Mouse (Mus musculus) fat pad, adult 2 months (tissue): Measurements from ENCODE around the gene Zbtb25.
A peak's percentile ranks its signal among the peaks of the same experiment; 100 is the strongest.

Experiments used
- DNase-seq: peaks from one replicate; pipeline ENCODE4 v3.0.0-alpha.2; 2011; ENCODE audit warnings: low read depth, low spot score; ENCODE audit errors: extremely low read depth

The Zbtb25 gene

GRCm38 (mm10) chr12:76345759-76346455 lies 23.5 kb downstream of the Zbtb25 start:
- DNase-seq, result no peak

GRCm38 (mm10) chr12:76341080-76341479 lies 28.3 kb downstream of the Zbtb25 start:
- no peak for DNase-seq

GRCm38 (mm10) chr12:76336111-76336965 lies 33.1 kb downstream of the Zbtb25 start:
- DNase-seq, result no peak

GRCm38 (mm10) chr12:76335641-76336040 lies 33.8 kb downstream of the Zbtb25 start:
- no peak for DNase-seq

- no peak for DNase-seq
These were observed 35.7 kb downstream of the Zbtb25 start for GRCm38 (mm10) chr12:76333688-76334087.

- no peak for DNase-seq
These were observed 40.6 kb downstream of the Zbtb25 start for GRCm38 (mm10) chr12:76328567-76329354.

GRCm38 (mm10) chr12:76326437-76327220 lies 42.8 kb downstream of the Zbtb25 start:
- no peak for DNase-seq

- DNase-seq, result no peak
These were observed 44.5 kb downstream of the Zbtb25 start, which contains the start of gene Akap5 for GRCm38 (mm10) chr12:76324679-76325431. Gene Akap5, plus strand, starts transcription at chr12:76324891.

GRCm38 (mm10) chr12:76318282-76319212 lies 50.9 kb downstream of the Zbtb25 start:
- no peak for DNase-seq

GRCm38 (mm10) chr12:76311951-76312350 lies 57.5 kb downstream of the Zbtb25 start:
- DNase-seq, result peak; percentile 10

- DNase-seq, result peak; percentile 49
These were observed 58.2 kb downstream of the Zbtb25 start for GRCm38 (mm10) chr12:76311227-76311626.

GRCm38 (mm10) chr12:76310633-76311032 lies 58.8 kb downstream of the Zbtb25 start:
- DNase-seq, result no peak

- DNase-seq, result no peak
These were observed 59.4 kb downstream of the Zbtb25 start for GRCm38 (mm10) chr12:76310007-76310406.

GRCm38 (mm10) chr12:76308436-76308835 lies 61.0 kb downstream of the Zbtb25 start:
- no peak for DNase-seq

GRCm38 (mm10) chr12:76307964-76308363 lies 61.4 kb downstream of the Zbtb25 start:
- no peak for DNase-seq

GRCm38 (mm10) chr12:76306852-76307561 lies 62.4 kb downstream of the Zbtb25 start:
- DNase-seq, result no peak

GRCm38 (mm10) chr12:76305107-76305506 lies 64.3 kb downstream of the Zbtb25 start:
- DNase-seq, result no peak

- DNase-seq, result no peak
These were observed 65.2 kb downstream of the Zbtb25 start for GRCm38 (mm10) chr12:76304199-76304598.
